Mouse (Mus musculus): Measurements from ENCODE around the gene Spry2.
A peak's percentile ranks its signal among the peaks of the same experiment; 100 is the strongest.

Spry2 gene

GRCm38 (mm10) chr14:105892941-105893622 lies 3.5 kb downstream of the Spry2 start:
- peak; percentile 23 to 32 for DNase-seq (ENCODE audit: low spot score in 2 of 2)

GRCm38 (mm10) chr14:105890516-105891231 lies 5.9 kb downstream of the Spry2 start:
- no peak for DNase-seq (ENCODE audit: low spot score in 2 of 2)

DNA sequence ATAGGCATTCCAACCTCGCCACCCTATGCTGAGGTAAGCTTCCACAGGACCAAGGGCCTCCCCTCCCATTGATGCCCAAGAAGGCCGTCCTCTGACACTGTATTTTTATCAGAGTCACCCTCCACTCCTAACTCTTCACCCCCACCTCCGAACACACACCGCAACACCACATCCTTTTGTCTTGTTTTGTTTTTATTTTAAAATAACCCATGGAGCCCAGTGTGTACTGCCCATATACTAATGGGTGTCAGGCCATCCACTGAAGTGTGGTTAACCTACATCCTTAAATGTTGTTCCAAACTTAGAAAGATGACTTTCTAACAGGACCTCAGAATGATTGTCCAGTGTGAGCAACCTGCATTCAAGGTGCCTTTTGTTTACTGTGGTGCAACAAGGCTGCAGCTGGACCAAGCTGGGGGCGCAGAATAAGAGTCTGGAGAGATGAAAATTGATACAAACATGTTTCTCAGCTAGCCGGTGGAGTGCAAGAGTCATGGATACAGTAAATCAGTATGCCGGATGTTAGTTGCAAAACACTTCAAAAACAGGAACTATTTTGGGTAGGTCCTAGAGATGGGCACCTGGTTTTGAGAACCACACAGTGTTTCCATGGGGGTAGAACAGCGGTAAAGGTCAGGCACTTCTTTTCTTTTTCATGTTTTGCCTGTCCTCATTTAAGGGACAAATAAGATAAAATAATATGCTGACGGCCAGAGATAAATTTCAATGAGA lies 9.8 kb downstream of the Spry2 start:
- no peak for DNase-seq (ENCODE audit: low spot score in 2 of 2)

GRCm38 (mm10) chr14:105885249-105885648 lies 11.4 kb downstream of the Spry2 start:
- no peak for DNase-seq (ENCODE audit: low spot score in 2 of 2)

GRCm38 (mm10) chr14:105883215-105883614 lies 13.4 kb downstream of the Spry2 start:
- DNase-seq (ENCODE audit: low spot score in 2 of 2), result no peak

DNA sequence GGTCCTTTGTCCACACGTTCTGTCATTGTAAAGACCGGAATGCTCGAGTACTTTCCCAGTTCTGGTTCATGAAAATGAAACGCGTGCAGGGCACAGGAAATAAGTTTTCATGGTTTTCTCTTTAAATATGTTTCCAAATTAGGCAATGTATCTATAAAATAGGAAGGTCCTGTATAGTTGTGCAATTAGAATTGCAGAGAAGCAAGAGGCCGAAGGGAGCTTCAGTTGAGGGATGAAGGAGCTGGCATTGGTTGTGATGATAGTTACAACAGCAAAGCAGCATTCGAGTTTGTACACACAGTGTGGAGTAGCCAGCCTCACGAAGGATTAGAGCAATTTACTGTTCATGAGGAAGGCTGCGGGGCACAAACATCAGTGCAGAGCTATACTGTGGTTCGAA lies 18.3 kb downstream of the Spry2 start:
- no peak for DNase-seq (ENCODE audit: low spot score in 2 of 2)

DNA sequence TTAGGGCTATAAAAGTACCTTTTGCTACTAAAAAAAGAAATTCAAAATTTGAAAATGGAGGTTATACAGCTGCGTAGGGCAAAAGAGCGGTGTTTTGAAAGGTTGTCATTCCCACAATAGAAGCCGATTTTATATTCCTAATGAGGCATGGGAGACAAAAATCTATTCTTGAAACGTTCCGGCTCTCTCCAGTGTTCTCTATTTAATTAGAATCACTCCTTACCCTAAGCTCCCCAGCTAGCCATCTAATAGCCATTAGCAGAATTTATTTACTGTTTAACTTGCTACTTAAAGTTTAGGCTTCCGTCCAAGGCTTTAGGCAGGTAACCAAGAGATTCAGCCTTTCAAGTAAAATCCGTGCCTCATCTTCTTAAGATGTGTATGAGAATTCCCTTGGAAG lies 20.2 kb downstream of the Spry2 start:
- DNase-seq (ENCODE audit: low spot score in 2 of 2), result no peak

DNA sequence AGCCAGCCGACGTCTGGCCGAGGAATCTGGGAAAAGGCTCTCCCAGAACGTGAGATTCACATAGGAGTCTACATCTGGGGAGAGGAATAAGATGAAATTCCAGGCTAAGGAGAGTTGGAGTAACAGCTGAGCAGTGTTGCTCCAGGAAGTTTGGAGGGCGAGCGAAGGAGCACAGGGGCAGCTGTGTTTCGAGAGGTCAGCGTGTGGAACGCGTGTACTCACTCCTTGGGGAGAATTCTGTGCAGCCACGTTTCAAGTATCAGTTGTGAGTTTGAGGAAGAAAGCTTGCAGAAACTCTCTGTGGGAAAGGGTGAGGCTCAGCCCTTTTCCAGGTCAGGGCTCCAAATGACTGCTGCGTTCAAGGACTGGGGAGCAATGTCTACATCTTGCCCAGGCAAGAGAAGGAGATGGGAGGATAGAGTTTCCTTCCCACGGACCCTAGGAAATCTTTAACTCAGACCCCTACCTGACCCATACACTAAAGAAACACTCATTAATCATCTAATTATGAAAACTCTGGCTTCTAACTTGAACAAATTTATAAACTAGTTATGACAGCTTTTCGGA lies 26.2 kb downstream of the Spry2 start:
- no peak for DNase-seq (ENCODE audit: low spot score in 2 of 2)

- no peak for DNase-seq (ENCODE audit: low spot score in 2 of 2)
Observed at GRCm38 (mm10) chr14:105865381-105865938, 31.2 kb downstream of the Spry2 start.

- DNase-seq (ENCODE audit: low spot score in 2 of 2), result no peak
Observed at GRCm38 (mm10) chr14:105862199-105862598, 34.4 kb downstream of the Spry2 start.

GRCm38 (mm10) chr14:105860920-105861319 lies 35.7 kb downstream of the Spry2 start:
- no peak for DNase-seq (ENCODE audit: low spot score in 2 of 2)

DNA sequence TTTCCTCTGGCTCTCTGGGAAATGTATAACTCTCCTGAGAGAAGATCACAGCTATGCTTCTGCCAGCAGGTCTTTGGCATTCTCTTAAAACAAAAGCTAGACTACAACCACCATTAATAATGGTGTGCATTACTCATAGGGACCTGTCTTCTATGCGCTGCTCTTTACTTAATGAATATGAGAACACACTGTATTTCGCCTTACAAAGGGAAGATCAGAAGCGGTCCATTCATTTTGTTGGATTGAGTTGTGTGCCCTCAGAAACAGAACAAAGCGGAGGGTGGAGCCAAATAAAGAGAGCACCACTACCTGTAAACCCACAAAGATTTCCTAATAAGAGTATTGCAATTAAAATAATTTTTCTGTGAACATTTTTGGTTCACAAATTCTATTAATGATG lies 36.3 kb downstream of the Spry2 start:
- DNase-seq (ENCODE audit: low spot score in 2 of 2), result no peak

DNA sequence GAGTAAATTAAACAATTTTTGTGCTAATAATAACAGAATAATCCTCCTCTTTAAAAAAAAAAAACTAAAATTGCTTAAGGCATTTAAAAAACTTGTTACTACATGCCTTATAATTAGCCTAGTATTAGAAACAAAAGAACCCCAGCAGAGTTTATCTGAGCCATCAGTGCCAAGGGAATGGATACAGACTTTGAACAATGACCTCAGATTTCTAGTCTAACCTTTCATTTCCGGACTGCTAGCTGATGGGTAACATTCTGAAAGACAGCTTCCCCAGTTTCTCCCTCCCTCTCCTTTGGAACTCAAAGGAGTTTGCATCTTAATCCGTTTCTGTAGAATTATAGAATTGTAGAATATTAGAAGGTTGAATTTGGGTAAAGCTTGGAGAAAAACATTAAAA lies 36.7 kb downstream of the Spry2 start:
- no peak for DNase-seq (ENCODE audit: low spot score in 2 of 2)

- no peak for DNase-seq (ENCODE audit: low spot score in 2 of 2)
Observed at GRCm38 (mm10) chr14:105859368-105859767, 37.3 kb downstream of the Spry2 start.

- DNase-seq (ENCODE audit: low spot score in 2 of 2), result no peak
Observed at GRCm38 (mm10) chr14:105858935-105859334, 37.7 kb downstream of the Spry2 start.

DNA sequence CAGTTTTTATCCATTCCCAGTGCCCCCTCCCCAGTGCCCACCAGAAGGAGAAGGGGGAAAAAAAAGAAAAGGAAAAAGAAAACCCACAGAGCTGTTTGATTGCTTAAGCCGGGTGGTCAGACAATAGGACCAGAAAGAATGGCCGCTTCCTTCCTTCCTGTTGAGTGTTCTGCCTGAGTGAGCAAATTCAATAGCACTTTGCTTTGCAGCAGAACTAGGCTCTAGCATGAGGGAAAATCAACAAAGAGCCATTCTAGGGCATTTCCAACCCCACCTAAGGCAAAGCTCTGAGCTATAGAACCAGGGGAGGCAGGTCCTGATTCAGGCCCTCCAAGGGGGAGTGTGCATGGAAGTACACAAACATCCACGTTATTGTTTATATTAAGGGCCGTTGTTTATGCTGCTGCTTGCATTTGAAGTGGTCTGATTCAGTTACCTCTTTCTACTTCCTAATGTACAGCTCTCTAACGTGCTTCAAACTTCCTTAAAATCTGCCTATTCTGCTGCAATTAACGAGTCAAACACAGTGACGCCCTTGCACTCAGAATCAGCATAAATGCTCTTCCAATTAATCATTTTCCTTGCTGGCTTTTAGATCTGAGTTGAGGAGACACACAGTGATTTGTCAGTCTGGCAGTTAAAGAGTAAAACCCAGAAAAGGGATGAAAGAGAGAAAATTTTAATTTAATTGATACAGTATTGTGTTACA lies 45.1 kb downstream of the Spry2 start:
- no peak for DNase-seq (ENCODE audit: low spot score in 2 of 2)

All from frontal cortex, postnatal 25 days (tissue).